Mouse (Mus musculus) CH12.LX (cell line): ENCODE data around the gene Morc2a.

Experiments used
- CHD2 ChIP-seq: IDR thresholded peaks from 2 replicates; pipeline ENCODE4 v1.6.1; 2011; ENCODE audit warnings: low read length, improper control_type of control experiment
- CTCF ChIP-seq, 2 experiments: IDR thresholded peaks in 1 of 2; conservative IDR thresholded peaks in 1 of 2; 2 replicates each; pipeline ENCODE4 v1.5.1; 2011 to 2012; ENCODE audit warnings: low read depth in 2 of 2, low read length in 2 of 2, improper control_type of control experiment in 1 of 2, inconsistent platforms in 1 of 2, mild to moderate bottlenecking in 1 of 2, moderate library complexity in 1 of 2
- MAX ChIP-seq: IDR thresholded peaks from 2 replicates; pipeline ENCODE4 v1.6.1; 2011; ENCODE audit warnings: low read length, improper control_type of control experiment
- MEF2A ChIP-seq: IDR thresholded peaks from 2 replicates; pipeline ENCODE4 v1.6.1; 2014; ENCODE audit warnings: low read depth, mild to moderate bottlenecking, inconsistent platforms, low read length, improper control_type of control experiment, borderline replicate concordance
- POLR2A ChIP-seq: IDR thresholded peaks from 2 replicates; pipeline ENCODE4 v1.6.1; 2011; ENCODE audit warnings: low read depth, mild to moderate bottlenecking, improper control_type of control experiment, low read length

GRCm38 (mm10) chr11:3735715-3736114 is 86.7 kb downstream of the Morc2a start:
- no peak for TF ChIP-seq MAX
- TF ChIP-seq CTCF (conservative IDR thresholded peaks at IDR 0.05 in 1 of 2, IDR thresholded peaks at IDR 0.05 in 1 of 2; ENCODE audit: low read depth in 2 of 2, low read length in 2 of 2) = no peak
- TF ChIP-seq POLR2A = no peak
- no peak for TF ChIP-seq CHD2
- no peak for TF ChIP-seq MEF2A
